Mouse (Mus musculus) embryonic facial prominence, embryonic 12.5 days (tissue): ENCODE results near the gene Lamb3. TPM values are rescaled to one million over a fixed set of nuclear protein-coding genes. Genes with fewer than 3 reads are reported as not detected.
A peak's percentile ranks its signal among the peaks of the same experiment; 100 is the strongest.
"Not testable (repeated sequence)": the region's sequence is repeated elsewhere in the genome, so short reads cannot be mapped to it uniquely, and the experiment has no call there.

Experiments
- ATAC-seq: fragments of 200-750 bp; cut with Nextera tagmentation; 2 replicates; pipeline ENCODE4 v1.8.0; 2017; ENCODE audit not compliant: insufficient number of reproducible peaks, insufficient read depth, low FRiP score, low TSS enrichment
- H3K27ac ChIP-seq: fragments of 300-500 bp; sonication (generic); 2 replicates; pipeline ENCODE4 v1.5.1; 2016; ENCODE audit warnings: mild to moderate bottlenecking
- H3K27me3 ChIP-seq: fragments of 300-500 bp; sonication (generic); 2 replicates; pipeline ENCODE4 v1.6.1; 2016; ENCODE audit warnings: mild to moderate bottlenecking, moderate library complexity
- H3K36me3 ChIP-seq: fragments of 300-500 bp; sonication (generic); 2 replicates; pipeline ENCODE4 v1.6.1; 2016; ENCODE audit warnings: mild to moderate bottlenecking
- H3K4me1 ChIP-seq: fragments of 300-500 bp; sonication (generic); 2 replicates; pipeline ENCODE4 v1.6.1; 2016
- H3K4me2 ChIP-seq: fragments of 300-500 bp; sonication (generic); replicated peaks from 2 replicates; pipeline ENCODE4 v1.6.1; 2016; ENCODE audit warnings: mild to moderate bottlenecking, moderate library complexity
- H3K4me3 ChIP-seq: fragments of 300-500 bp; sonication (generic); 2 replicates; pipeline ENCODE4 v1.5.1; 2016; ENCODE audit warnings: mild to moderate bottlenecking
- H3K9ac ChIP-seq: fragments of 300-500 bp; sonication (generic); 2 replicates; pipeline ENCODE4 v1.6.1; 2016; ENCODE audit warnings: mild to moderate bottlenecking, moderate library complexity
- H3K9me3 ChIP-seq: fragments of 300-500 bp; sonication (generic); 2 replicates; pipeline ENCODE4 v1.6.1; 2016; ENCODE audit warnings: mild to moderate bottlenecking, moderate library complexity
- WGBS: fragments of 180-500 bp; shearing (Covaris S2); methylation state at CpG from one replicate; pipeline ENCODE4 v1.1.7; 2016; 5-methylcytosine and 5-hydroxymethylcytosine counted together
- polyA plus RNA-seq: library from polyadenylated mRNA; unstranded; fragments of >200 nt; fragmentation: Nextera tagmentation; extraction: Ambion mirVana; gene quantifications from 2 replicates; pipeline ENCODE4 v1.2.1, GENCODE M21; 2016

Lamb3 gene
- polyA plus RNA-seq, 1 experiment from 2014 or later = 2.0 TPM

DNA sequence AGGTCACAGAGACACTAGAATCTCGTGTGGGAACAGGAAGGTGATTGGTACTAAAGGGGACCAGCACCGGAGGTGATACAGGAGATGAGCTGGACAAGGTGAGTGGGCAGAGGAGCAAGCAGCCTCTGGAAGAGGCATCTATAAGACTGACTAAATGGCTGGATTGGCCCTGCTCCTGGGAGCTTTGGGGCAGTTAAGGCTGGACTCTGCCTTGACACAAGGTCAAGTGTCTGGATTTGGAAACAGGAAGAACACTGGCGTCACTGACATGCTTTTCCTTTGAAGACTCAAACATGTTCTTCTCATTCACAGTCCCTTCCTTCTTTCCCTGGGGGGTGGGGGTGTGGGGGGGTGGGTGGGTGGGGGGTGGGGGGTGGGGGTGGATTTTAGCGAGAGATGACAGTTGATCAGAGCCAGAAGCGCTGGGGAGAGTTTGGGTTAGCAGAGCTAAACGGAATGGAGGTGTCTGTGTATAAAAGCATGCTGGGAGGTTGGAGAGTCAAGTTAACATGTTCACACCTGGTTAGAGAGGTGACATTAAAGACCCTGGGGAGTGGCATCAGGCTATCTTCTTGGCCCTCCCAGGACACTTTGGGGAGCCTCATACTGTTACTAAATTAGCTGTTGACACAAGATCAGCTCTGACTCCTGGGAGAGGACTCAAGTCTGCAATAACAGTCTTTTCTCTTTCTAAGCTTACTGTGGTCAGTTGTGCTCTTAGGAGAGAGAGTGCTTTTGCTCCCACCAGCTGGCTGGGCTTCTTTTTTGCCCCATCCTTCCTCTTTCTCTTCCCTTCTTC, 63.7 kb downstream of the Lamb3 start:
- H3K4me3 ChIP-seq = no peak overlapping the region
- peak overlapping the region; percentile 71; the same call in 1 of the 2 replicates for H3K4me2 ChIP-seq
- WGBS = 54% methylated on average over 6 of the region's 6 CpGs
- H3K27me3 ChIP-seq = no peaks in the 10 kb centered on the region
- H3K27ac ChIP-seq = no peak overlapping the region
- peaks cover 22% of the 10 kb centered on the region for H3K4me1 ChIP-seq
- H3K9ac ChIP-seq = no peak overlapping the region
- H3K36me3 ChIP-seq = no peaks in the 10 kb centered on the region
- ATAC-seq = no peak
- H3K9me3 ChIP-seq = no peaks in the 10 kb centered on the region

- Histone ChIP-seq H3K9me3 (no peaks in the 10 kb centered on the region), H3K4me1 (peaks cover 22% of the 10 kb centered on the region), H3K9ac (peak overlapping the region; percentile 60), H3K27me3 (no peaks in the 10 kb centered on the region), H3K4me3 (peak overlapping the region; percentile 42), H3K4me2 (peak overlapping the region; percentile 71), H3K27ac (peak overlapping the region; percentile 80), H3K36me3 (no peaks in the 10 kb centered on the region)
- ATAC-seq = peak; percentile 35
- WGBS = 9% methylated on average over 24 of the region's 24 CpGs
Observed at GRCm38 (mm10) chr1:193272137-193272915, 64.8 kb downstream of the Lamb3 start.

GRCm38 (mm10) chr1:193272916-193273601, 65.6 kb downstream of the Lamb3 start, which contains the start of gene G0s2:
G0s2 (minus strand) TSS chr1:193273217.
- Histone ChIP-seq H3K27me3 (no peaks in the 10 kb centered on the region), H3K9me3 (no peaks in the 10 kb centered on the region), H3K4me3 (peak within 1 kb of the TSS; percentile 42), H3K36me3 (no peaks in the 10 kb centered on the region), H3K4me2 (peak within 1 kb of the TSS; percentile 71), H3K4me1 (peaks cover 22% of the 10 kb centered on the region), H3K9ac (peak within 1 kb of the TSS; percentile 60), H3K27ac (peak within 1 kb of the TSS; percentile 80)
- peak; percentile 81 for ATAC-seq
- 1% methylated on average over 21 of the region's 23 CpGs for WGBS

GRCm38 (mm10) chr1:193274407-193275071, 67.0 kb downstream of the Lamb3 start:
- Histone ChIP-seq H3K4me1 (peaks cover 22% of the 10 kb centered on the region), H3K27me3 (no peaks in the 10 kb centered on the region), H3K4me2 (no peak overlapping the region), H3K9me3 (no peaks in the 10 kb centered on the region), H3K4me3 (no peak overlapping the region), H3K27ac (no peak overlapping the region), H3K36me3 (no peaks in the 10 kb centered on the region), H3K9ac (no peak overlapping the region)
- 76% methylated on average over 8 of the region's 8 CpGs for WGBS
- ATAC-seq = no peak

DNA sequence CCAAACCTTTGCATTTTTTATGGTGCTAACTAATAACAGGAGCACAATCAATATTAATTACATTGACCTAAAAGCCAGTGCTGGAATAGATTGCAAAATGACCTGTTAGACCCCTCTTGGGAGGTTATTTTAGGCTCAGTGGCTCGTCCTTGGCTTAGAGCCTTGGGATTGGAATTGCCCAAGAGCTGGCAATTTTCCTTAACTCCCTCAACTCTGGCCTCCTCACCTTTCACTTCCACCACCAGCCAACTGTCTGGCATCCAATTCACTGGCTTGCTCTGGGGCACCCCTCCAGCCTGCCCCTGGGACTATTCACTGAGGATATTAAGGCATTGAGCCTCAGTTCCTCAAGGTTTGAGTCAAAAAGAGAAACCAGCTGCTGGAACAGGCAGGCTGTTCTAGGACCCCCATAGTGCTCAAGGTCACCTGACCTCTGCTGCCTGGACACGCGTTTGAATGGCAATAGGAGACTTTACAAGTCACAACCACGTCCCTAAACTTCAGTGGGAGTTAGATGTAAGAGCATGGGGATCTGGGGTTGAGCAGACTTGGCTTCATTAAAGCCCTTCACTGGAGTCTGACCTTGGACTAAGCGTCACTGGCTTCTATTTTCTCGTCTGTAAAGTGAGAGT, 71.0 kb downstream of the Lamb3 start:
- no peak overlapping the region for H3K4me3 ChIP-seq
- H3K27me3 ChIP-seq = no peaks in the 10 kb centered on the region
- peaks cover 1% of the 10 kb centered on the region for H3K4me1 ChIP-seq
- WGBS = 39% methylated on average over 6 of the region's 6 CpGs
- H3K9ac ChIP-seq = no peak overlapping the region
- H3K9me3 ChIP-seq = no peaks in the 10 kb centered on the region
- ATAC-seq = no peak
- H3K36me3 ChIP-seq = no peaks in the 10 kb centered on the region
- no peak overlapping the region for H3K27ac ChIP-seq
- H3K4me2 ChIP-seq = no peak overlapping the region

GRCm38 (mm10) chr1:193279492-193279891, 72.0 kb downstream of the Lamb3 start:
- Histone ChIP-seq H3K9me3 (no peaks in the 10 kb centered on the region), H3K4me3 (no peak overlapping the region), H3K4me1 (no peaks in the 10 kb centered on the region), H3K36me3 (no peaks in the 10 kb centered on the region), H3K4me2 (no peak overlapping the region), H3K27ac (no peak overlapping the region), H3K27me3 (no peaks in the 10 kb centered on the region), H3K9ac (no peak overlapping the region)
- ATAC-seq = no peak
- WGBS = 77% methylated on average over 4 of the region's 4 CpGs

DNA sequence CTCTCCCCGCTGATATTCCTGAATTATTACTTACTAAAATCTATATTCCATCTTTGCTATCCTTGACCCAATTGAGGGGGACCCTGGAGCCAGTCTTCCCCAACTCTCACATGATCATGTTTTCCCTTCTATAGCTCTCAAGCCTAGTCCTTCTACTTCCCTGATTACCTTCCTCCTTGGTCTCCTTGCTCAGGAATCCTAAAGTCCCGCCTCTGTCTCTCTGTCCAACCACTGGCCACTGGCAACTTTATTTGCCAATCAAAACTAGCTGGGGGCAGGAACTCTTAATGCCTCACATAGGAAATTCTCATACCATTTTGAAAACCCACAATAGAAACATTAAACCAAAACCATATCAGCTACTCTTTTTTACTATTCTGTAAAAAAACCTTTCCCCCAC, 73.8 kb downstream of the Lamb3 start:
- Histone ChIP-seq H3K4me3 (no peak overlapping the region), H3K9me3 (no peaks in the 10 kb centered on the region), H3K27ac (no peak overlapping the region), H3K4me2 (no peak overlapping the region), H3K27me3 (no peaks in the 10 kb centered on the region), H3K9ac (no peak overlapping the region), H3K4me1 (no peaks in the 10 kb centered on the region), H3K36me3 (no peaks in the 10 kb centered on the region)
- no peak for ATAC-seq
- WGBS = 85% methylated on average over 2 of the region's 2 CpGs

DNA sequence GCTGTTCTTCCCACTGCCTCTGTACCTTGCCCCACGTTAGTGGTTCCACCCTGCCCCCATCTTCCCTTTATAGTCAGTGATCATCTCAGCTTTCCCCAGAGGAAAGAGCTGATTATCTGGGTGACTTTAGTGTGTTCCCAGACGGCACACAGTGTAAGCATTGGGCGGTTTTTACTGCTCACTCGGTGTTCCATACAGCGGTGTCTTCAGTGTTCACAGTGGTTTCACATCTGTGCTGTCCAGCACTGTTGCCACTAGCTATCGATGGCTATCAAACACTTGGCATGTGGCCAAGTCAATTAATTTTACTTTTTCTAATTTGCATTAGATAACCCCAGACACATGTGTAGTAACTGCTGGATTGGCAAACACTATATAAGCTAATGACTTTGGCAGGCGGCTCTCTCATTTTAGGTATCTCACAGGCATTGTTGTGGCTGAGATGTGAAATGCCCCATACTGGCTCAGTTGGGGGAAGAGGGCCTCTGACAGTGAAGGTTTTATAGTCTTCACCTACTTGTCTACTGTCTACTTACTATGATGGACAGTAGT, 76.8 kb downstream of the Lamb3 start:
- H3K36me3 ChIP-seq = no peaks in the 10 kb centered on the region
- H3K4me3 ChIP-seq = no peak overlapping the region
- 87% methylated on average over 7 of the region's 7 CpGs for WGBS
- no peaks in the 10 kb centered on the region for H3K4me1 ChIP-seq
- H3K27me3 ChIP-seq = no peaks in the 10 kb centered on the region
- H3K9ac ChIP-seq = no peak overlapping the region
- H3K4me2 ChIP-seq = no peak overlapping the region
- H3K9me3 ChIP-seq = no peaks in the 10 kb centered on the region
- H3K27ac ChIP-seq = no peak overlapping the region
- ATAC-seq = no peak

DNA sequence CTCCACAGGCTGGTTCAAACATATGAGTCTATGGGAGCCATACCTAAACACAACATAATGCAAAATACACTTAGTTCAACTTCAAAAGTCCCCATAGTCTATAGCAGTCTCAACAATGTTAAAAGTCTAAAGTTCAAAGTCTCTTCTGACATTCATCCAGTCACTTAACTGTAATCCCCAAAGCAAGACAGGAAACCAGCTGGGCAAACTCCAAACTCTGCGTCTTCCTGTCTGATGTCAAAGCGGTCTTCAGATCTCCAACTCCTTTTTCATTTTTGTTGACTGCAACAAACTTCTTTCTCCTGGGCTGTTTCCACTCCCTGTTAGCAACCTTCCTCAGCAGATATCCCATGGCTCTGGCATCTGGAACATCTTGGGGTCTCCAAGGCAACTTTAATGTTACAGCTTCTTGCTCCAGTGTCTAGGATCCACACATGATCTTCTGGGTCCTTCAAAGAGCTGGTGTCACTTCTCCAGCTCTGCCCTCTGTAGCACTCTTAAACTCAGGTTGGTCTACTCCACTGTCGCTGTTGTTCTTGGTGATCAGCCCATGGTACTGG, 78.3 kb downstream of the Lamb3 start:
- not testable (repeated sequence) for H3K36me3 ChIP-seq, ATAC-seq, H3K4me1 ChIP-seq, H3K4me2 ChIP-seq, H3K27me3 ChIP-seq, H3K27ac ChIP-seq, H3K9me3 ChIP-seq, H3K4me3 ChIP-seq, H3K9ac ChIP-seq
- WGBS = 88% methylated on average over 3 of the region's 3 CpGs

DNA sequence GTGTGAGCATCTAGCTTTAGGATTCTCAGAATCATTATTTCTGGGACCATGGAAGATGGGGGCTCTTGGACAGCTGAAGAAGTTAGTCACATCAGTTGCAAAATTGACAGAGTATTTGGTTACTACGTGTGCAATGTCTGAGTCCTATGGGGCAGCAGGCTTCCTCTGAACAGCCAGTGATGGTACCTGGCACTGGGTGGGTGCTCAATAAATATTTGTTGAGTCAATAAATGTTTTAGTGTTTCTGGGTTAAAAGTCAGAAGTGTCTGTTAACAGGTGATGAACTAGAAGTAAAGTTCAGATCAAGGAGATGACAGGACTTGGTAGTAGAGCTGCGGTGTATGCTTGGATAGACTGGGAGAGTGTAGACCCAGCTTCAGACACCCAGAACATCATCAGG, 80.1 kb downstream of the Lamb3 start:
- no peak overlapping the region for H3K9ac ChIP-seq
- ATAC-seq = no peak
- no peaks in the 10 kb centered on the region for H3K4me1 ChIP-seq
- no peaks in the 10 kb centered on the region for H3K27me3 ChIP-seq
- H3K9me3 ChIP-seq = no peaks in the 10 kb centered on the region
- no peak overlapping the region for H3K27ac ChIP-seq
- WGBS = 86% methylated on average over 2 of the region's 2 CpGs
- H3K4me3 ChIP-seq = no peak overlapping the region
- no peaks in the 10 kb centered on the region for H3K36me3 ChIP-seq
- H3K4me2 ChIP-seq = no peak overlapping the region
